Mouse (Mus musculus): ENCODE data around the gene Mia2. TPM values are rescaled to one million over a fixed set of nuclear protein-coding genes. Genes with fewer than 3 reads are reported as not detected.
A peak's percentile ranks its signal among the peaks of the same experiment; 100 is the strongest.

The Mia2 gene
- polyA plus RNA-seq, 1 experiment from 2014 or later = 56.4 TPM

- WGBS = under 1% methylated on average over 41 of the region's 41 CpGs
- no peak for DNase-seq (ENCODE audit: low spot score)
Observed at GRCm38 (mm10) chr12:59067095-59067494, 28.5 kb upstream of the Mia2 start.

GRCm38 (mm10) chr12:59068791-59069190 is 26.8 kb upstream of the Mia2 start:
- Histone ChIP-seq H3K4me3 (no peak overlapping the region), H3K27me3 (ENCODE audit: low read depth, poor library complexity, severe bottlenecking) (no peaks in the 10 kb centered on the region), H3K9me3 (replicated peaks) (no peaks in the 10 kb centered on the region), H3K27ac (no peak overlapping the region), H3K36me3 (peaks cover 60% of the 10 kb centered on the region), H3K4me1 (peaks cover 10% of the 10 kb centered on the region)
- WGBS = 95% methylated on average over 13 of the region's 13 CpGs
- DNase-seq (ENCODE audit: low spot score) = no peak

More at GRCm38 (mm10) chr12:59067095-59067494, 28.5 kb upstream of the Mia2 start:
- Histone ChIP-seq H3K9me3 (replicated peaks) (no peaks in the 10 kb centered on the region), H3K4me3 (peak overlapping the region; percentile 84), H3K36me3 (peaks cover 43% of the 10 kb centered on the region), H3K4me1 (peaks cover 10% of the 10 kb centered on the region), H3K27ac (peak overlapping the region; percentile 95), H3K27me3 (ENCODE audit: low read depth, poor library complexity, severe bottlenecking) (no peaks in the 10 kb centered on the region)

- DNase-seq (ENCODE audit: low spot score) = no peak
- no peak overlapping the region for H3K4me3 ChIP-seq
- H3K9me3 ChIP-seq (replicated peaks) = no peaks in the 10 kb centered on the region
- WGBS = 93% methylated on average over 11 of the region's 11 CpGs
- peaks cover 76% of the 10 kb centered on the region for H3K36me3 ChIP-seq
- no peak overlapping the region for H3K27ac ChIP-seq
- H3K27me3 ChIP-seq (ENCODE audit: low read depth, poor library complexity, severe bottlenecking) = no peaks in the 10 kb centered on the region
- peaks cover 6% of the 10 kb centered on the region; the same call in 1 of the 2 replicates for H3K4me1 ChIP-seq
Observed at GRCm38 (mm10) chr12:59072286-59072685, 23.3 kb upstream of the Mia2 start.

DNA sequence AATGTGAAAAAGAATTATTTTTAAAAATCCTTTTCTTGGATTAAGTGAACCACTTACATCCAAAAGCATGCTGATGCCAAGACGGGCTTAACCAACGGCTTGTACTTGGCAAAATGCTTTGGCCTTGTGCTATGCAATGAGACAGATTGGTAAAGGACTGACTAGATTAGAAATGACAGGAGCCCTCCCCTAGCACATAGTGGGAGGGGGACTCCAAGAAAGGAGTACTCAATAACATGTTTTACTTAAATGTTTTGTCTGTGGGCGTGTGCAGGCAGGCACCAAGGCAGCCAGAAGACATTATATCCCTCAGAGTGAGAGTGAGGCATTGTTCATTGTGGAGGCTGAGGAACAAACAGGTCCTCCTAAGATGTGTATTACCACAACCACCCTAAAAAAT is 21.5 kb upstream of the Mia2 start:
- WGBS = 88% methylated on average over 3 of the region's 3 CpGs
- Histone ChIP-seq H3K9me3 (replicated peaks) (no peaks in the 10 kb centered on the region), H3K27ac (no peak overlapping the region), H3K36me3 (peaks cover 64% of the 10 kb centered on the region), H3K27me3 (ENCODE audit: low read depth, poor library complexity, severe bottlenecking) (no peaks in the 10 kb centered on the region), H3K4me3 (no peak overlapping the region), H3K4me1 (no peaks in the 10 kb centered on the region)
- no peak for DNase-seq (ENCODE audit: low spot score)

- H3K27ac ChIP-seq = no peak overlapping the region
- peaks cover 35% of the 10 kb centered on the region for H3K36me3 ChIP-seq
- H3K27me3 ChIP-seq (ENCODE audit: low read depth, poor library complexity, severe bottlenecking) = no peaks in the 10 kb centered on the region
- H3K4me3 ChIP-seq = no peak overlapping the region
- 93% methylated on average over 3 of the region's 3 CpGs for WGBS
- no peaks in the 10 kb centered on the region for H3K9me3 ChIP-seq (replicated peaks)
- no peaks in the 10 kb centered on the region for H3K4me1 ChIP-seq
- no peak for DNase-seq (ENCODE audit: low spot score)
Observed at GRCm38 (mm10) chr12:59076996-59077395, 18.6 kb upstream of the Mia2 start.

- Histone ChIP-seq H3K36me3 (peaks cover 26% of the 10 kb centered on the region), H3K4me1 (no peaks in the 10 kb centered on the region), H3K4me3 (no peak overlapping the region), H3K9me3 (replicated peaks) (no peaks in the 10 kb centered on the region), H3K27ac (no peak overlapping the region), H3K27me3 (ENCODE audit: low read depth, poor library complexity, severe bottlenecking) (no peaks in the 10 kb centered on the region)
- DNase-seq (ENCODE audit: low spot score) = no peak
- WGBS = 92% methylated on average over 3 of the region's 3 CpGs
Observed at GRCm38 (mm10) chr12:59077883-59078282, 17.7 kb upstream of the Mia2 start.

DNA sequence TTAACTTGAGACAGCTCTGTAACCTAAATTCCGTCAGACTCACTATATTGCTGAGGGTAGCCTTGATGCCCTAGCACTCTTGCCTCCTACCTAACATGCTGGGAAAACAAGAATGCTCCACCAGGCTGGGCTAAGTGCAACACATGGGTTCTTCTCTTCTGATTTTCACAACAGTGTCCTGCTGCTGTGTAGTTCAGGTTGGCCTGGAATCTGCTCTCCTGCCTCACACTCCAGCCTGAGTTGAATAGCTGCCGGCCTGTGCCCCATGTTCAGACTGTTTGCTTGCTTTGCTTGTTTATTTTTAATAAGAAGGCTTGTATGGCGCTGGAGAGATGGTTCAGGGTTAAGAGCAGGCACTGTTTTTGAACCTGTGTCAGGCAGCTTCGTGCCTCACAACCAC is 15.1 kb upstream of the Mia2 start:
- no peak overlapping the region for H3K27ac ChIP-seq
- no peaks in the 10 kb centered on the region for H3K4me1 ChIP-seq
- H3K9me3 ChIP-seq (replicated peaks) = no peaks in the 10 kb centered on the region
- peaks cover 1% of the 10 kb centered on the region for H3K36me3 ChIP-seq
- WGBS = 84% methylated on average over 4 of the region's 4 CpGs
- H3K4me3 ChIP-seq = no peak overlapping the region
- no peaks in the 10 kb centered on the region for H3K27me3 ChIP-seq (ENCODE audit: low read depth, poor library complexity, severe bottlenecking)
- DNase-seq (ENCODE audit: low spot score) = no peak

DNA sequence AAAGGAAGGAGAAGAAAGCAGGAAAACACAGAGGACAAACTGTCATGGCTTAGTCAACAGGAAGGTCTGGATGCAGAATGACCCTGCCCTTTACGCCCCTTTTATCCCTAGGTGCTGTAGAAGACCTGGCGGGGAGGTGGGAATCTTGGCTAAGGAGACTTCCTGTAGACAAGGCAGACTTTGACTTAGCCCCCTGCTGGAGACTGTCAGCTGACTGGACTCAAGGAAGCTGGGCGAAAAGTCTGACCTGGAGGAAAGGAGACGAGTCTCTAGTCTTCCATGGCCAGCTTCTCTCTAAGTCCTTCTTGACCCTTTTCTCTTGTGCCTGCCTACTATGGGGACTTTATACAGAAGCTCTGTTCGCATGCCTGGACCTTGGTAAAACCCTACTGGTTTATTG is 11.2 kb upstream of the Mia2 start:
- no peak overlapping the region for H3K27ac ChIP-seq
- 75% methylated on average over 5 of the region's 5 CpGs for WGBS

GRCm38 (mm10) chr12:59086171-59086570 is 9.4 kb upstream of the Mia2 start:
- DNase-seq (ENCODE audit: low spot score) = no peak
- no peaks in the 10 kb centered on the region for H3K36me3 ChIP-seq
- 93% methylated on average over 5 of the region's 5 CpGs for WGBS
- H3K4me1 ChIP-seq = no peaks in the 10 kb centered on the region
- no peak overlapping the region for H3K27ac ChIP-seq
- H3K9me3 ChIP-seq (replicated peaks) = no peaks in the 10 kb centered on the region
- no peaks in the 10 kb centered on the region for H3K27me3 ChIP-seq (ENCODE audit: low read depth, poor library complexity, severe bottlenecking)
- H3K4me3 ChIP-seq = no peak overlapping the region

More for the DNA sequence above, 11.2 kb upstream of the Mia2 start:
- H3K27me3 ChIP-seq (ENCODE audit: low read depth, poor library complexity, severe bottlenecking) = no peaks in the 10 kb centered on the region
- DNase-seq (ENCODE audit: low spot score) = no peak
- H3K4me1 ChIP-seq = no peaks in the 10 kb centered on the region
- H3K36me3 ChIP-seq = no peaks in the 10 kb centered on the region
- no peaks in the 10 kb centered on the region for H3K9me3 ChIP-seq (replicated peaks)
- H3K4me3 ChIP-seq = no peak overlapping the region

GRCm38 (mm10) chr12:59093543-59093942 is 2.1 kb upstream of the Mia2 start:
- Histone ChIP-seq H3K9me3 (replicated peaks) (no peaks in the 10 kb centered on the region), H3K27ac (no peak overlapping the region), H3K4me3 (no peak overlapping the region), H3K27me3 (ENCODE audit: low read depth, poor library complexity, severe bottlenecking) (no peaks in the 10 kb centered on the region), H3K36me3 (no peaks in the 10 kb centered on the region), H3K4me1 (no peaks in the 10 kb centered on the region)
- WGBS = 69% methylated on average over 2 of the region's 2 CpGs
- DNase-seq (ENCODE audit: low spot score) = no peak

GRCm38 (mm10) chr12:59104771-59105170 is 9.2 kb downstream of the Mia2 start:
- no peak overlapping the region for H3K27ac ChIP-seq
- no peaks in the 10 kb centered on the region for H3K4me1 ChIP-seq
- no peaks in the 10 kb centered on the region for H3K36me3 ChIP-seq
- H3K9me3 ChIP-seq (replicated peaks) = no peaks in the 10 kb centered on the region
- no peak overlapping the region for H3K4me3 ChIP-seq
- DNase-seq (ENCODE audit: low spot score) = no peak
- no peaks in the 10 kb centered on the region for H3K27me3 ChIP-seq (ENCODE audit: low read depth, poor library complexity, severe bottlenecking)
- 86% methylated on average over 5 of the region's 5 CpGs for WGBS

DNA sequence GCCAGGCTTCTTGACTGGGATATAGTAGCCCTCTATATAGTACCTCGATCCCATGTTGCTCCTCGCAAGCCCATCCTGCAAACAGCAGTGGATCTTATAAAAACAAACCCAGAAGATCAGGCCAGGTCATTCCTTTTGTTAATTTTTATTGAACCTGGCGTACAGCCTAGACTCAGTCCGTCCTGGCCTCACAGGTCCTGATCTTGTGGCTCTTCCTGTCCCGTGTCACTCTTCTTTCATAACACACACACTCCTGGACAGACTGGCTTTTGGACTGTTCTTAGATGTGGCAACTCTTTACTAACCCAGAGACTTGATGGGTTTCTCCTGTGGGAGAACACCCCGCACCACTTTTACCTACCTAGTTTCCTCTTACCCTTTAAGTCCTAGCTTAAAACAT is 10.3 kb downstream of the Mia2 start:
- WGBS = 91% methylated on average over 6 of the region's 6 CpGs
- no peak overlapping the region for H3K4me3 ChIP-seq
- H3K27ac ChIP-seq = no peak overlapping the region
- H3K9me3 ChIP-seq (replicated peaks) = no peaks in the 10 kb centered on the region
- H3K4me1 ChIP-seq = no peaks in the 10 kb centered on the region
- no peaks in the 10 kb centered on the region for H3K27me3 ChIP-seq (ENCODE audit: low read depth, poor library complexity, severe bottlenecking)
- DNase-seq (ENCODE audit: low spot score) = no peak
- H3K36me3 ChIP-seq = no peaks in the 10 kb centered on the region

DNA sequence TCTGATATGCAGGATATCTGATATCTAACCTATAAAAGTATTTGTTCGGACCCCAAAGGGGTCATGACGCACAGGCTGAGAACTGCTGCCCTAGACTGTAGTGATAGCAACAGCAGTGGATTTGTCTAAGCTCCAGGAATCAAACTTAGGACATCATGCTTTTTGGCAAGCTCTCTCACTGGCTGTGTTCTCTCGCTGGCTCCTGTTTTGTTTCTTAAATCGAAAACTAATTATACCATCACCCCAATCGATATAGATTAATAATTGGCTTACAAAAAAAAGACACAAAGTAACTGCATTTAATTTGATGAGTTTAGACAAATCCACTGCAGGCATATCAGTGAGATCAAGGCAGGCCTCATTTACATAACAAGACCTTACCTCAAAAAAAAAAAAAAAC is 10.9 kb downstream of the Mia2 start:
- no peak overlapping the region for H3K27ac ChIP-seq
- H3K9me3 ChIP-seq (replicated peaks) = no peaks in the 10 kb centered on the region
- H3K27me3 ChIP-seq (ENCODE audit: low read depth, poor library complexity, severe bottlenecking) = no peaks in the 10 kb centered on the region
- H3K4me3 ChIP-seq = no peak overlapping the region
- DNase-seq (ENCODE audit: low spot score) = no peak
- WGBS = 93% methylated on average over 5 of the region's 5 CpGs
- H3K4me1 ChIP-seq = no peaks in the 10 kb centered on the region
- H3K36me3 ChIP-seq = no peaks in the 10 kb centered on the region

- Histone ChIP-seq H3K9me3 (replicated peaks) (no peaks in the 10 kb centered on the region), H3K27me3 (ENCODE audit: low read depth, poor library complexity, severe bottlenecking) (no peaks in the 10 kb centered on the region), H3K4me1 (no peaks in the 10 kb centered on the region), H3K27ac (no peak overlapping the region), H3K4me3 (no peak overlapping the region), H3K36me3 (no peaks in the 10 kb centered on the region)
- DNase-seq (ENCODE audit: low spot score) = no peak
- 85% methylated on average over 4 of the region's 4 CpGs for WGBS
Observed at GRCm38 (mm10) chr12:59107926-59108325, 12.3 kb downstream of the Mia2 start.
